Mouse (Mus musculus) G1E (cell line): Measurements from ENCODE around the gene Gm28230.

Experiments used
- CTCF ChIP-seq: IDR thresholded peaks from 2 replicates; pipeline ENCODE4 v1.5.1; 2012; ENCODE audit warnings: low read depth, low read length, inconsistent platforms, mixed read lengths
- TAL1 ChIP-seq: conservative IDR thresholded peaks from 2 replicates; pipeline ENCODE4 v1.6.1; 2012; ENCODE audit warnings: low read depth, low read length, inconsistent platforms, mixed read lengths

GRCm38 (mm10) chr2:74739476-74739800, 12.9 kb downstream of the Gm28230 start:
- no peak for TF ChIP-seq CTCF
- no peak for TF ChIP-seq TAL1
